Mouse (Mus musculus) heart, adult 2 months (tissue): ENCODE results near the gene Stk40. TPM values are rescaled to one million over a fixed set of nuclear protein-coding genes. Genes with fewer than 3 reads are reported as not detected.

Experiments used
- DNase-seq, 2 experiments: peaks; one replicate each; pipeline ENCODE4 v3.0.0; 2021
- H3K27ac ChIP-seq: fragments of 200-600 bp; 2 replicates; pipeline ENCODE4 v1.8.1; 2022
- H3K27me3 ChIP-seq: fragments of 200-500 bp; 2 replicates; pipeline ENCODE4 v1.6.1; 2012; ENCODE audit warnings: mild to moderate bottlenecking, low read length, inconsistent platforms, mixed read lengths; ENCODE audit not compliant: control insufficient read depth, insufficient read depth
- H3K36me3 ChIP-seq: fragments of 200-500 bp; 2 replicates; pipeline ENCODE4 v1.6.1; 2012; ENCODE audit warnings: low read length, inconsistent platforms; ENCODE audit not compliant: control insufficient read depth, insufficient read depth
- H3K4me1 ChIP-seq: fragments of 200-500 bp; 2 replicates; pipeline ENCODE4 v1.6.1; 2011; ENCODE audit warnings: low read length; ENCODE audit not compliant: control insufficient read depth, insufficient read depth
- H3K4me3 ChIP-seq: fragments of 200-600 bp; 2 replicates; pipeline ENCODE4 v1.8.1; 2022
- H3K79me2 ChIP-seq: fragments of 200-500 bp; replicated peaks from 2 replicates; pipeline ENCODE4 v1.6.1; 2012; ENCODE audit warnings: mild to moderate bottlenecking, inconsistent platforms, low read length, moderate library complexity, mixed read lengths; ENCODE audit not compliant: control insufficient read depth, insufficient read depth
- H3K9ac ChIP-seq: fragments of 200-500 bp; 2 replicates; pipeline ENCODE4 v1.6.1; 2012; ENCODE audit warnings: low read depth, mild to moderate bottlenecking, control low read depth, inconsistent platforms, low read length, mixed read lengths
- CTCF ChIP-seq: fragments of 200-600 bp; IDR thresholded peaks from 2 replicates; pipeline ENCODE4 v1.8.1; 2022; ENCODE audit warnings: antibody characterized with exemption, mild to moderate bottlenecking, moderate library complexity
- EP300 ChIP-seq: fragments of 200-500 bp; IDR thresholded peaks from 2 replicates; pipeline ENCODE4 v1.6.1; 2011; ENCODE audit warnings: low read depth, low read length, control low read depth; ENCODE audit not compliant: insufficient read depth
- POLR2A ChIP-seq: fragments of 200-500 bp; IDR thresholded peaks from 2 replicates; pipeline ENCODE4 v1.6.1; 2011; ENCODE audit warnings: mild to moderate bottlenecking, low read depth, low read length, control low read depth; ENCODE audit not compliant: insufficient read depth
- WGBS: fragments of 180-500 bp; shearing (Covaris S2); methylation state at CpG from one replicate; pipeline ENCODE4 v1.1.7; 2018; 5-methylcytosine and 5-hydroxymethylcytosine counted together
- intact Hi-C: fragments of 180-260 bp; cut with DNase I; formaldehyde crosslinking; loops from one replicate; pipeline ENCODE4 v1.15.1; 2025
- polyA plus RNA-seq: library from polyadenylated mRNA; depleted of rRNA; stranded (reverse); fragments of >200 nt; gene quantifications from 2 replicates; pipeline ENCODE4 v1.2.3, GENCODE M21; 2012
- total RNA-seq, 2 experiments: library from RNA; stranded (reverse); gene quantifications; 2 replicates each; pipeline ENCODE4 v1.2.3; 2021

Stk40 gene
- total and polyA plus RNA-seq, 3 experiments: 36.7 to 53.8 (median 41.6) TPM

GRCm38 (mm10) chr4:126151701-126152440 lies 48.1 kb downstream of the Stk40 start:
- no peak for TF ChIP-seq EP300
- TF ChIP-seq POLR2A: no peak
- TF ChIP-seq CTCF: no peak
- Histone ChIP-seq H3K36me3 (no peaks in the 10 kb centered on the region; the same call in 1 of the 2 replicates), H3K4me1 (peaks cover 19% of the 10 kb centered on the region), H3K27ac (no peak overlapping the region; the same call in 1 of the 2 replicates), H3K27me3 (no peaks in the 10 kb centered on the region), H3K9ac (no peak overlapping the region), H3K79me2 (no peaks in the 10 kb centered on the region), H3K4me3 (no peak overlapping the region)
- WGBS: 76% methylated on average over 16 of the region's 16 CpGs
- intact Hi-C loops: no loop called here
- no peak for DNase-seq

- Histone ChIP-seq H3K27ac (no peak overlapping the region), H3K4me1 (peaks cover 14% of the 10 kb centered on the region), H3K27me3 (no peaks in the 10 kb centered on the region), H3K36me3 (no peaks in the 10 kb centered on the region; the same call in 1 of the 2 replicates), H3K9ac (no peak overlapping the region), H3K4me3 (no peak overlapping the region), H3K79me2 (no peaks in the 10 kb centered on the region)
- intact Hi-C loops: no loop called here
- no peak for DNase-seq
- TF ChIP-seq EP300 (no peak), CTCF (no peak), POLR2A (no peak)
- WGBS: 51% methylated on average over 14 of the region's 14 CpGs
Observed at GRCm38 (mm10) chr4:126152864-126153263, 49.1 kb downstream of the Stk40 start.

GRCm38 (mm10) chr4:126155183-126155582 lies 51.4 kb downstream of the Stk40 start:
- H3K4me1 ChIP-seq: peaks cover 13% of the 10 kb centered on the region
- H3K36me3 ChIP-seq: no peaks in the 10 kb centered on the region
- TF ChIP-seq EP300: no peak
- TF ChIP-seq POLR2A: peak; percentile 29; the same call in 1 of the 2 replicates
- no peak overlapping the region for H3K4me3 ChIP-seq
- intact Hi-C loops: no loop called here
- no peaks in the 10 kb centered on the region for H3K27me3 ChIP-seq
- peak overlapping the region; percentile 51 for H3K27ac ChIP-seq
- H3K79me2 ChIP-seq: no peaks in the 10 kb centered on the region
- DNase-seq: no peak
- 24% methylated on average over 4 of the region's 4 CpGs for WGBS
- H3K9ac ChIP-seq: no peak overlapping the region

GRCm38 (mm10) chr4:126155869-126156268 lies 52.1 kb downstream of the Stk40 start:
- Histone ChIP-seq H3K9ac (no peak overlapping the region), H3K36me3 (no peaks in the 10 kb centered on the region), H3K27ac (no peak overlapping the region), H3K79me2 (no peaks in the 10 kb centered on the region), H3K27me3 (no peaks in the 10 kb centered on the region), H3K4me1 (peaks cover 7% of the 10 kb centered on the region), H3K4me3 (no peak overlapping the region)
- TF ChIP-seq CTCF (no peak), POLR2A (no peak), EP300 (no peak)
- 51% methylated on average over 2 of the region's 2 CpGs for WGBS
- no peak for DNase-seq
- intact Hi-C loops: no loop called here

- Histone ChIP-seq H3K4me1 (peaks cover 6% of the 10 kb centered on the region), H3K9ac (no peak overlapping the region), H3K79me2 (no peaks in the 10 kb centered on the region), H3K27me3 (no peaks in the 10 kb centered on the region), H3K36me3 (no peaks in the 10 kb centered on the region), H3K27ac (no peak overlapping the region), H3K4me3 (no peak overlapping the region)
- TF ChIP-seq EP300: no peak
- TF ChIP-seq CTCF: peak; percentile 82
- TF ChIP-seq POLR2A: no peak
- WGBS: 65% methylated on average over 5 of the region's 5 CpGs
- DNase-seq: peak in 1 of 2 experiments; percentile 44
- intact Hi-C loops: no loop called here
Observed at GRCm38 (mm10) chr4:126156617-126157016, 52.9 kb downstream of the Stk40 start.

GRCm38 (mm10) chr4:126157562-126157961 lies 53.8 kb downstream of the Stk40 start:
- no peak overlapping the region for H3K27ac ChIP-seq
- H3K4me3 ChIP-seq: no peak overlapping the region
- peaks cover 6% of the 10 kb centered on the region for H3K4me1 ChIP-seq
- no peak for DNase-seq
- 92% methylated on average over 6 of the region's 6 CpGs for WGBS
- intact Hi-C loops: no loop called here
- TF ChIP-seq EP300 (no peak), CTCF (peak; percentile 51), POLR2A (no peak)
- no peaks in the 10 kb centered on the region for H3K79me2 ChIP-seq
- H3K27me3 ChIP-seq: no peaks in the 10 kb centered on the region
- no peak overlapping the region for H3K9ac ChIP-seq
- no peaks in the 10 kb centered on the region for H3K36me3 ChIP-seq
